Mouse (Mus musculus): ENCODE data around the gene Zfp961. TPM values are rescaled to one million over a fixed set of nuclear protein-coding genes. Genes with fewer than 3 reads are reported as not detected.
"Not testable (repeated sequence)": the region's sequence is repeated elsewhere in the genome, so short reads cannot be mapped to it uniquely, and the experiment has no call there.

Zfp961 gene
- polyA plus RNA-seq, 1 experiment from 2014 or later = 26.7 TPM

GRCm38 (mm10) chr8:72008134-72008641, 57.4 kb downstream of the Zfp961 start:
- WGBS = 51% methylated on average over 3 of the region's 3 CpGs
- H3K9me3 ChIP-seq (ENCODE audit: low read length) = no peaks in the 10 kb centered on the region
- no peak for ATAC-seq (ENCODE audit: low FRiP score, low TSS enrichment)
- H3K4me1 ChIP-seq (ENCODE audit: insufficient read depth, low read length) = no peaks in the 10 kb centered on the region
- no peaks in the 10 kb centered on the region for H3K36me3 ChIP-seq (ENCODE audit: insufficient read depth, low read length)
- H3K27me3 ChIP-seq (ENCODE audit: insufficient read depth, low read length) = no peaks in the 10 kb centered on the region
- H3K27ac ChIP-seq (ENCODE audit: low read length) = no peak overlapping the region
- no peak overlapping the region for H3K9ac ChIP-seq (replicated peaks; ENCODE audit: low read length)
- no peak overlapping the region for H3K4me2 ChIP-seq (replicated peaks; ENCODE audit: low read depth, low read length)
- H3K4me3 ChIP-seq (ENCODE audit: low read length) = no peak overlapping the region

GRCm38 (mm10) chr8:72009473-72009872, 58.6 kb downstream of the Zfp961 start, which contains the start of gene Cyp4f18:
Gene Cyp4f18, minus strand, starts transcription at chr8:72009626.
- H3K4me3 ChIP-seq (ENCODE audit: low read length) = no peak within 1 kb of the TSS
- no peaks in the 10 kb centered on the region for H3K27me3 ChIP-seq (ENCODE audit: insufficient read depth, low read length)
- H3K9me3 ChIP-seq (ENCODE audit: low read length) = no peaks in the 10 kb centered on the region
- no peaks in the 10 kb centered on the region for H3K4me1 ChIP-seq (ENCODE audit: insufficient read depth, low read length)
- no peak within 1 kb of the TSS for H3K9ac ChIP-seq (replicated peaks; ENCODE audit: low read length)
- H3K36me3 ChIP-seq (ENCODE audit: insufficient read depth, low read length) = no peaks in the 10 kb centered on the region
- 70% methylated on average over 3 of the region's 3 CpGs for WGBS
- ATAC-seq (ENCODE audit: low FRiP score, low TSS enrichment) = no peak
- H3K27ac ChIP-seq (ENCODE audit: low read length) = no peak within 1 kb of the TSS
- no peak within 1 kb of the TSS for H3K4me2 ChIP-seq (replicated peaks; ENCODE audit: low read depth, low read length)

GRCm38 (mm10) chr8:72013506-72014228, 62.8 kb downstream of the Zfp961 start:
- not testable (repeated sequence) for H3K4me2 ChIP-seq (replicated peaks; ENCODE audit: low read depth, low read length); H3K27ac ChIP-seq (ENCODE audit: low read length); H3K36me3 ChIP-seq (ENCODE audit: insufficient read depth, low read length); H3K27me3 ChIP-seq (ENCODE audit: insufficient read depth, low read length); H3K9me3 ChIP-seq (ENCODE audit: low read length); H3K4me3 ChIP-seq (ENCODE audit: low read length); H3K4me1 ChIP-seq (ENCODE audit: insufficient read depth, low read length); H3K9ac ChIP-seq (replicated peaks; ENCODE audit: low read length); ATAC-seq (ENCODE audit: low FRiP score, low TSS enrichment)
- 63% methylated on average over 6 of the region's 6 CpGs for WGBS

GRCm38 (mm10) chr8:72017339-72017738, 66.5 kb downstream of the Zfp961 start:
- H3K9ac ChIP-seq (replicated peaks; ENCODE audit: low read length); H3K27me3 ChIP-seq (ENCODE audit: insufficient read depth, low read length); H3K9me3 ChIP-seq (ENCODE audit: low read length); H3K27ac ChIP-seq (ENCODE audit: low read length); H3K4me3 ChIP-seq (ENCODE audit: low read length); ATAC-seq (ENCODE audit: low FRiP score, low TSS enrichment); H3K4me1 ChIP-seq (ENCODE audit: insufficient read depth, low read length); H3K36me3 ChIP-seq (ENCODE audit: insufficient read depth, low read length); H3K4me2 ChIP-seq (replicated peaks; ENCODE audit: low read depth, low read length): not testable (repeated sequence)
- 73% methylated on average over 2 of the region's 2 CpGs for WGBS

GRCm38 (mm10) chr8:72018141-72018540, 67.3 kb downstream of the Zfp961 start:
- no peak for ATAC-seq (ENCODE audit: low FRiP score, low TSS enrichment)
- H3K4me3 ChIP-seq (ENCODE audit: low read length) = no peak overlapping the region
- H3K9ac ChIP-seq (replicated peaks; ENCODE audit: low read length) = no peak overlapping the region
- no peak overlapping the region for H3K4me2 ChIP-seq (replicated peaks; ENCODE audit: low read depth, low read length)
- H3K4me1 ChIP-seq (ENCODE audit: insufficient read depth, low read length) = no peaks in the 10 kb centered on the region
- H3K27ac ChIP-seq (ENCODE audit: low read length) = no peak overlapping the region
- no peaks in the 10 kb centered on the region for H3K9me3 ChIP-seq (ENCODE audit: low read length)
- no peaks in the 10 kb centered on the region for H3K36me3 ChIP-seq (ENCODE audit: insufficient read depth, low read length)
- H3K27me3 ChIP-seq (ENCODE audit: insufficient read depth, low read length) = no peaks in the 10 kb centered on the region
- WGBS = 71% methylated on average over 2 of the region's 2 CpGs

GRCm38 (mm10) chr8:72019022-72019421, 68.2 kb downstream of the Zfp961 start:
- not testable (repeated sequence) for H3K9ac ChIP-seq (replicated peaks; ENCODE audit: low read length); H3K4me3 ChIP-seq (ENCODE audit: low read length); H3K4me1 ChIP-seq (ENCODE audit: insufficient read depth, low read length); H3K36me3 ChIP-seq (ENCODE audit: insufficient read depth, low read length); H3K9me3 ChIP-seq (ENCODE audit: low read length); H3K27ac ChIP-seq (ENCODE audit: low read length); H3K4me2 ChIP-seq (replicated peaks; ENCODE audit: low read depth, low read length); ATAC-seq (ENCODE audit: low FRiP score, low TSS enrichment); H3K27me3 ChIP-seq (ENCODE audit: insufficient read depth, low read length)
- 83% methylated on average over 1 of the region's 1 CpGs for WGBS

- Histone ChIP-seq H3K27ac (ENCODE audit: low read length) (no peak overlapping the region), H3K4me2 (replicated peaks; ENCODE audit: low read depth, low read length) (no peak overlapping the region), H3K9me3 (ENCODE audit: low read length) (no peaks in the 10 kb centered on the region), H3K36me3 (ENCODE audit: insufficient read depth, low read length) (no peaks in the 10 kb centered on the region), H3K9ac (replicated peaks; ENCODE audit: low read length) (no peak overlapping the region), H3K4me1 (ENCODE audit: insufficient read depth, low read length) (no peaks in the 10 kb centered on the region), H3K27me3 (ENCODE audit: insufficient read depth, low read length) (no peaks in the 10 kb centered on the region), H3K4me3 (ENCODE audit: low read length) (no peak overlapping the region)
- 53% methylated on average over 2 of the region's 2 CpGs for WGBS
- ATAC-seq (ENCODE audit: low FRiP score, low TSS enrichment) = no peak
Measured at GRCm38 (mm10) chr8:72019816-72020215, 69.0 kb downstream of the Zfp961 start.

GRCm38 (mm10) chr8:72024886-72025285, 74.0 kb downstream of the Zfp961 start:
- not testable (repeated sequence) for H3K36me3 ChIP-seq (ENCODE audit: insufficient read depth, low read length); H3K4me1 ChIP-seq (ENCODE audit: insufficient read depth, low read length); ATAC-seq (ENCODE audit: low FRiP score, low TSS enrichment); H3K9ac ChIP-seq (replicated peaks; ENCODE audit: low read length); H3K4me3 ChIP-seq (ENCODE audit: low read length); H3K27me3 ChIP-seq (ENCODE audit: insufficient read depth, low read length); H3K27ac ChIP-seq (ENCODE audit: low read length); H3K9me3 ChIP-seq (ENCODE audit: low read length); H3K4me2 ChIP-seq (replicated peaks; ENCODE audit: low read depth, low read length)
- WGBS = 10% methylated on average over 4 of the region's 9 CpGs

- WGBS = 37% methylated on average over 2 of the region's 4 CpGs
- not testable (repeated sequence) for H3K27me3 ChIP-seq (ENCODE audit: insufficient read depth, low read length); H3K9me3 ChIP-seq (ENCODE audit: low read length); H3K4me3 ChIP-seq (ENCODE audit: low read length); H3K9ac ChIP-seq (replicated peaks; ENCODE audit: low read length); H3K36me3 ChIP-seq (ENCODE audit: insufficient read depth, low read length); H3K4me1 ChIP-seq (ENCODE audit: insufficient read depth, low read length); H3K27ac ChIP-seq (ENCODE audit: low read length); ATAC-seq (ENCODE audit: low FRiP score, low TSS enrichment); H3K4me2 ChIP-seq (replicated peaks; ENCODE audit: low read depth, low read length)
Measured at GRCm38 (mm10) chr8:72032926-72033325, 82.1 kb downstream of the Zfp961 start.

- not testable (repeated sequence) for H3K36me3 ChIP-seq (ENCODE audit: insufficient read depth, low read length); H3K27ac ChIP-seq (ENCODE audit: low read length); H3K27me3 ChIP-seq (ENCODE audit: insufficient read depth, low read length); H3K4me3 ChIP-seq (ENCODE audit: low read length); H3K9ac ChIP-seq (replicated peaks; ENCODE audit: low read length); H3K4me1 ChIP-seq (ENCODE audit: insufficient read depth, low read length); ATAC-seq (ENCODE audit: low FRiP score, low TSS enrichment); H3K9me3 ChIP-seq (ENCODE audit: low read length); H3K4me2 ChIP-seq (replicated peaks; ENCODE audit: low read depth, low read length)
- 73% methylated on average over 4 of the region's 4 CpGs for WGBS
Measured at GRCm38 (mm10) chr8:72040918-72041317, 90.1 kb downstream of the Zfp961 start, which contains the start of gene Olfr372. Gene Olfr372, plus strand, starts transcription at chr8:72041218.
